Mouse (Mus musculus) small intestine, adult 10 weeks (tissue): ENCODE data around the gene Chid1. TPM values are rescaled to one million over a fixed set of nuclear protein-coding genes. Genes with fewer than 3 reads are reported as not detected.

ENCODE experiments used
- polyA plus RNA-seq: library from polyadenylated mRNA; stranded (reverse); fragments of 350-450 nt; fragmentation: Illumina TruSeq; extraction: RNeasy Lipid Tissue Mini Kit (QIAGEN cat#74804); gene quantifications from one replicate; pipeline ENCODE4 v1.2.3, GENCODE M21; 2014; ENCODE audit warnings: low replicate concordance

Chid1 gene
- 2.9 TPM for polyA plus RNA-seq

GRCm38 (mm10) chr7:141539556-141540311 lies at the start of gene Chid1:
Chid1 (minus strand) TSS chr7:141539857.

GRCm38 (mm10) chr7:141561682-141562391 lies 22.2 kb upstream of the Chid1 start, which contains the start of gene Ap2a2:
Ap2a2 (plus strand) TSS chr7:141562173.

GRCm38 (mm10) chr7:141475011-141475804 lies 64.4 kb downstream of the Chid1 start, which contains the start of the genes Polr2l and Tspan4:
Polr2l (minus strand) TSS chr7:141475132.
Tspan4 (plus strand) TSS chr7:141475240.

GRCm38 (mm10) chr7:141467230-141468030 lies 72.2 kb downstream of the Chid1 start, which contains the start of gene Cd151:
Cd151 (plus strand) TSS chr7:141467392.

GRCm38 (mm10) chr7:141460391-141461113 lies 79.1 kb downstream of the Chid1 start, which contains the start of gene Cracr2b:
Cracr2b (plus strand) TSS chr7:141461094.

GRCm38 (mm10) chr7:141454967-141455551 lies 84.6 kb downstream of the Chid1 start, which contains the start of gene Pnpla2:
Pnpla2 (plus strand) TSS chr7:141455198.

GRCm38 (mm10) chr7:141447110-141447991 lies 92.3 kb downstream of the Chid1 start, which contains the start of gene Rplp2:
Rplp2 (plus strand) TSS chr7:141447370.

GRCm38 (mm10) chr7:141443828-141444237 lies 95.8 kb downstream of the Chid1 start, which contains the start of gene Pidd1:
Pidd1 (minus strand) TSS chr7:141444025.

Other genes with a start within 250 kb of the Chid1 start
- not detected for gene Drd4, start 247.9 kb downstream of the Chid1 start, polyA plus RNA-seq
- 0.85 TPM for gene Deaf1, start 212.2 kb downstream of the Chid1 start, polyA plus RNA-seq
- gene Tmem80, start 212.1 kb downstream of the Chid1 start, polyA plus RNA-seq = 16.0 TPM
- 11.5 TPM for gene Eps8l2, start 201.0 kb downstream of the Chid1 start, polyA plus RNA-seq
- 17.9 TPM for gene Taldo1, start 147.7 kb downstream of the Chid1 start, polyA plus RNA-seq
- gene Gatd1, start 125.7 kb downstream of the Chid1 start, polyA plus RNA-seq = 3.3 TPM
- gene Cend1, start 110.4 kb downstream of the Chid1 start, polyA plus RNA-seq = not detected
- gene Slc25a22, start 102.0 kb downstream of the Chid1 start, polyA plus RNA-seq = 3.3 TPM
- 0.19 TPM for gene Pidd1, start 95.8 kb downstream of the Chid1 start, polyA plus RNA-seq
- gene Rplp2, start 92.5 kb downstream of the Chid1 start, polyA plus RNA-seq = 8.8 TPM
- gene Pnpla2, start 84.7 kb downstream of the Chid1 start, polyA plus RNA-seq = 2.3 TPM
- gene Cracr2b, start 78.8 kb downstream of the Chid1 start, polyA plus RNA-seq = not detected
- gene Cd151, start 72.5 kb downstream of the Chid1 start, polyA plus RNA-seq = 22.0 TPM
- gene Polr2l, start 64.7 kb downstream of the Chid1 start, polyA plus RNA-seq = 0.78 TPM
- not detected for gene Tspan4, start 64.6 kb downstream of the Chid1 start, polyA plus RNA-seq
- gene Ap2a2, start 22.3 kb upstream of the Chid1 start, polyA plus RNA-seq = 96.9 TPM
- gene Muc6, start 115.5 kb upstream of the Chid1 start, polyA plus RNA-seq = not detected
- gene Muc2, start 150.5 kb upstream of the Chid1 start, polyA plus RNA-seq = 507 TPM
- gene Muc5ac, start 249.1 kb upstream of the Chid1 start, polyA plus RNA-seq = not detected